In genomic region chr17:12455143-12455790, GRCm38 (mm10) we compare ENCODE assay signal across 7 mouse cellular contexts. TPM values are rescaled to one million over a fixed set of nuclear protein-coding genes. Genes with fewer than 3 reads are reported as not detected.
DNase-seq lines count a peak whose midpoint lies in the region; ATAC-seq and TF ChIP-seq lines count a peak whose summit lies in the region.

No protein-coding gene starts in this region.

- intact Hi-C loops in heart, postnatal 36 days (cut with DNase I), result loop anchor here (2.0 kb wide), 1 partner anchor 38 kb away; no protein-coding TSS in a partner anchor

- no peak overlapping the region for H3K4me3 ChIP-seq in liver, adult 2 months (ENCODE audit: insufficient read depth, low read depth, low read length)
- H3K4me3 ChIP-seq in liver, embryonic 11.5 days (ENCODE audit: low read depth, low read length), result no peak overlapping the region

- in situ Hi-C loops in Patski (cut with MboI; ENCODE audit: low pct_unique_long_range_greater_than_20kb), result no loop called here

- 66% methylated on average over 5 of the region's 5 CpGs for WGBS in liver, adult 2 months
- 79% methylated on average over 5 of the region's 5 CpGs for WGBS in liver, embryonic 11.5 days

- H3K36me3 ChIP-seq in liver, adult 2 months (ENCODE audit: control insufficient read depth, insufficient read depth, low read length), result no peaks in the 10 kb centered on the region
- no peaks in the 10 kb centered on the region for H3K36me3 ChIP-seq in liver, embryonic 11.5 days (ENCODE audit: control insufficient read depth, insufficient read depth, low read length)

- POLR2A ChIA-PET in Patski (lab: Charles Lee), result interaction anchor here (1.0 kb wide), 1 partner anchor 43 kb away, joined by 3 read pairs; no protein-coding TSS in a partner anchor

- no peak overlapping the region for H3K9ac ChIP-seq in liver, adult 2 months (ENCODE audit: low read depth, low read length)
- no peak overlapping the region for H3K9ac ChIP-seq in liver, embryonic 11.5 days (ENCODE audit: low read depth, low read length)

- no peaks in the 10 kb centered on the region for H3K79me2 ChIP-seq in liver, adult 2 months (ENCODE audit: control insufficient read depth, insufficient read depth, low read length)

- peak; percentile 30 for DNase-seq in liver, adult 2 months (ENCODE audit: extremely low read depth, low read depth, low spot score)
- no peak for DNase-seq in liver, embryonic 11.5 days (ENCODE audit: low spot score)
- no peak for DNase-seq in Patski (ENCODE audit: low read depth, low spot score)
- DNase-seq in c-Kit-positive CD71-positive TER-119-negative erythroid progenitor cells, embryonic 14.5 days (ENCODE audit: low read depth), result peak; percentile 20
- peak; percentile 33 to 47 for DNase-seq in heart, postnatal 36 days
- DNase-seq in testis, postnatal 10 days (ENCODE audit: low spot score), result peak; percentile 59
- no peak for DNase-seq in right cerebral cortex, postnatal 10 days (ENCODE audit: low spot score in 2 of 2)

- H3K27ac ChIP-seq in liver, adult 2 months (replicated peaks; ENCODE audit: insufficient read depth, low read depth, low read length), result no peak overlapping the region
- H3K27ac ChIP-seq in liver, embryonic 11.5 days (ENCODE audit: low read depth, low read length), result no peak overlapping the region

- ATAC-seq in liver, embryonic 11.5 days (replicated peaks; ENCODE audit: low FRiP score), result no peak
- no peak for ATAC-seq in Patski

- no peaks in the 10 kb centered on the region for H3K9me3 ChIP-seq in liver, embryonic 11.5 days (ENCODE audit: control insufficient read depth, low read length)

- TF ChIP-seq CTCF in liver, adult 2 months (IDR thresholded peaks at IDR 0.05; ENCODE audit: low read depth, low read length), result peak; percentile 79
- peak; percentile 75 for TF ChIP-seq CTCF in Patski (IDR thresholded peaks at IDR 0.05)

- no peak for TF ChIP-seq POLR2A in liver, adult 2 months (IDR thresholded peaks at IDR 0.05; ENCODE audit: extremely low read depth, insufficient read depth, low read length)

- H3K4me1 ChIP-seq in liver, adult 2 months (ENCODE audit: control insufficient read depth, insufficient read depth, low read length), result no peaks in the 10 kb centered on the region; the same call in none of the 2 replicates
- no peaks in the 10 kb centered on the region for H3K4me1 ChIP-seq in liver, embryonic 11.5 days (replicated peaks; ENCODE audit: control insufficient read depth, insufficient read depth, low read length)

- CTCF ChIA-PET in Patski (lab: Charles Lee), result interaction anchor here (1.3 to 2.2 kb wide), 2 partner anchors 13 to 39 kb away, joined by 4 to 8 read pairs; no protein-coding TSS in a partner anchor

- no peak overlapping the region for H3K4me2 ChIP-seq in liver, embryonic 11.5 days

- peaks cover 2% of the 10 kb centered on the region; the same call in 1 of the 2 replicates for H3K27me3 ChIP-seq in liver, adult 2 months (ENCODE audit: control insufficient read depth, insufficient read depth, low read length)
- H3K27me3 ChIP-seq in liver, embryonic 11.5 days (replicated peaks; ENCODE audit: control insufficient read depth, insufficient read depth, low read length), result no peaks in the 10 kb centered on the region
- H3K27me3 ChIP-seq in Patski, result peaks cover 45% of the 10 kb centered on the region

RNA-seq across cellular contexts. Expression of gene Slc22a3, which starts 52.2 kb away (rescaled TPM):
- total RNA-seq in liver, adult 2 months (2014; rRNA removed), result 1.0 and 2.3 TPM in 2 replicates
- polyA plus RNA-seq in liver, adult 2 months (2012; rRNA removed), result 2.5 and 4.2 TPM in 2 replicates
- polyA plus RNA-seq in liver, embryonic 11.5 days (2014; fragmentation: Nextera tagmentation; extraction: Ambion mirVana), result 4.1 TPM in 2 replicates
- polyA plus RNA-seq in Patski (2021), result not detected
- total RNA-seq in heart, postnatal 36 days (2021), result 1 to 10 TPM; 7.0 to 8.9 TPM

Comparison
In these comparisons a context has a peak if more than half of its experiments do, and no peak if none do; other contexts are left out.
1. DNase-seq: peak in liver, adult 2 months (single experiment), c-Kit-positive CD71-positive TER-119-negative erythroid progenitor cells, embryonic 14.5 days (single experiment), heart, postnatal 36 days (2 of 2) and testis, postnatal 10 days (single experiment); none in liver, embryonic 11.5 days (single experiment), Patski (single experiment) and right cerebral cortex, postnatal 10 days (0 of 2).